Mouse (Mus musculus): ENCODE data around the gene Foxl1. TPM values are rescaled to one million over a fixed set of nuclear protein-coding genes. Genes with fewer than 3 reads are reported as not detected.

The Foxl1 gene
- total RNA-seq, 2 experiments from 2014 or later, result not detected

GRCm38 (mm10) chr8:121092627-121093026 is 35.1 kb upstream of the Foxl1 start:
- ATAC-seq (ENCODE audit: poor library complexity, severe bottlenecking), result peak; percentile 78

- ATAC-seq (ENCODE audit: poor library complexity, severe bottlenecking), result no peak
Measured at GRCm38 (mm10) chr8:121093496-121093895, 34.2 kb upstream of the Foxl1 start.

GRCm38 (mm10) chr8:121104049-121104818 is 23.5 kb upstream of the Foxl1 start:
- ATAC-seq (ENCODE audit: poor library complexity, severe bottlenecking), result peak; percentile 53

GRCm38 (mm10) chr8:121107668-121108656 is 19.8 kb upstream of the Foxl1 start, which contains the start of gene Mthfsd:
Gene Mthfsd, minus strand, starts transcription at chr8:121108392.
- peak; percentile 88 for ATAC-seq (ENCODE audit: poor library complexity, severe bottlenecking)

GRCm38 (mm10) chr8:121108657-121109056 is 19.1 kb upstream of the Foxl1 start:
- ATAC-seq (ENCODE audit: poor library complexity, severe bottlenecking), result no peak

- no peak for ATAC-seq (ENCODE audit: poor library complexity, severe bottlenecking)
Measured at GRCm38 (mm10) chr8:121111145-121111907, 16.4 kb upstream of the Foxl1 start.

- peak; percentile 97 for ATAC-seq (ENCODE audit: poor library complexity, severe bottlenecking)
Measured at GRCm38 (mm10) chr8:121113261-121113660, 14.5 kb upstream of the Foxl1 start.

- ATAC-seq (ENCODE audit: poor library complexity, severe bottlenecking), result no peak
Measured at GRCm38 (mm10) chr8:121115136-121115535, 12.6 kb upstream of the Foxl1 start.

- ATAC-seq (ENCODE audit: poor library complexity, severe bottlenecking), result no peak
Measured at GRCm38 (mm10) chr8:121115948-121116347, 11.8 kb upstream of the Foxl1 start, which contains the start of gene Foxc2. Gene Foxc2, plus strand, starts transcription at chr8:121116171.

- no peak for ATAC-seq (ENCODE audit: poor library complexity, severe bottlenecking)
Measured at GRCm38 (mm10) chr8:121116591-121117185, 11.1 kb upstream of the Foxl1 start.

GRCm38 (mm10) chr8:121117186-121117651 is 10.5 kb upstream of the Foxl1 start:
- no peak for ATAC-seq (ENCODE audit: poor library complexity, severe bottlenecking)

GRCm38 (mm10) chr8:121117906-121118305 is 9.8 kb upstream of the Foxl1 start:
- ATAC-seq (ENCODE audit: poor library complexity, severe bottlenecking), result no peak

GRCm38 (mm10) chr8:121118634-121119420 is 8.9 kb upstream of the Foxl1 start:
- no peak for ATAC-seq (ENCODE audit: poor library complexity, severe bottlenecking)

- no peak for ATAC-seq (ENCODE audit: poor library complexity, severe bottlenecking)
Measured at GRCm38 (mm10) chr8:121119635-121120455, 7.9 kb upstream of the Foxl1 start.

GRCm38 (mm10) chr8:121120456-121121419 is 7.0 kb upstream of the Foxl1 start:
- no peak for ATAC-seq (ENCODE audit: poor library complexity, severe bottlenecking)

- ATAC-seq (ENCODE audit: poor library complexity, severe bottlenecking), result no peak
Measured at GRCm38 (mm10) chr8:121121704-121122103, 6.0 kb upstream of the Foxl1 start.

GRCm38 (mm10) chr8:121122368-121122767 is 5.4 kb upstream of the Foxl1 start:
- no peak for ATAC-seq (ENCODE audit: poor library complexity, severe bottlenecking)

Data from megakaryocyte, adult 5-6 weeks (primary cell).